Mouse (Mus musculus) thymus, postnatal 4 days (tissue): Measurements from ENCODE around the gene Ttc7.

ENCODE experiments used
- DNase-seq: peaks from one replicate; pipeline ENCODE4 v3.0.0; 2021

The Ttc7 gene

DNA sequence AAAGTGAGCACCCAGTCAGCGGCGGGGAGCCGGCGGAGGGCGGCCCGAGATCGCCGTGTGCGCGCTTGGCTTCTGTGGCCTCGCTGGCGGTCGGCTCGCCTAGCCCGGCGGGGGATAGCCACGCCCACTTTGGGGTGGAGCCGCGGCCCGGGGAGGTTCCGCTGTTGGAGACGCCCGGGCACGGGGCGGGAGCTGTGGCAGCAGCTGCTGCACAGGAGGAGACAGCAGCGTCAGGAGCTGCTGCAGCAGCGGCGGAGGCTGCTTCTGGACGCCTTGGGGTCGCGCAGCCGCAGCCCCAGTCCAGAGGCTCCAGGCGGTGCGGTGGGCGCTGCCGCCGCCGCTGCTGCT lies at the start of gene Ttc7:
Ttc7 (plus strand) TSS at position 181 of the 348 bp plus-strand sequence.
- DNase-seq: peak; percentile 100

DNA sequence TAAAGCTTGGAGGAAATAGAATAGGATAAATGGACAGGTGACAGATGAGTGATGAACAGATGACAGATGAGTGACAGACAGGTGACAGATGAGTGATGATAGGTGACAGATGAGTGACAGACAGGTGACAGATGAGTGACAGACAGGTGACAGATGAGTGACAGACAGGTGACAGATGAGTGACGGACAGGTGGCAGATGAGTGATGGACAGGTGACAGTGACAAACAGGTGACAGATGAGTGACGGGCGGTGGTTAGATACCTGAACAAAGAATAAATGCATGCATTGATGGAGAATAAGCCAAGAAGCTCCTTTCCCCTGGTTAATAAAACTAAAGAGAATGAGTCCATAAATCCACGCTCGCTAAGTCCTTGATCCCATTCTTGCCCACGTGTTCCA lies 47.7 kb upstream of the Ttc7 start:
- DNase-seq: no peak

- DNase-seq: no peak
Measured at GRCm38 (mm10) chr17:87236725-87237650, 45.7 kb upstream of the Ttc7 start.

DNA sequence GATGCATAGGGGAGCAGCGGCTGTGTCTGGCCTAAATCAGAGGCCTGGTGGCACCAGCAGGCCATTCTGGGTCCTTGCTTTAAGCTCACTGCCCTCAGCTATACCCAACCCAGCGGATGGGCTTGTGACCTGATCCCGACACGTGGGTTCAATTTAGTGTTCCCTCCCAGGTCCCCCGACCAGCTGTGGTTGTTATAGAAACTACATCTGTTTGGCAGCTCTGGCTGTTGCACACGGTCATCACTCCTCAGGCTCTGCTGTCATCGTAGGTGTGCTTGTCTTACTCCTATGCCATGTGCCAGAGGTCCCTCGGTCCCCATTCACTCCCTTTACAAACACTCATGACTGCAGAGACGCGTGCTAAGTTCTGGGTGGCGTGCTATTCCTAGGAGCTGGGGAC lies 44.9 kb upstream of the Ttc7 start:
- DNase-seq: no peak

DNA sequence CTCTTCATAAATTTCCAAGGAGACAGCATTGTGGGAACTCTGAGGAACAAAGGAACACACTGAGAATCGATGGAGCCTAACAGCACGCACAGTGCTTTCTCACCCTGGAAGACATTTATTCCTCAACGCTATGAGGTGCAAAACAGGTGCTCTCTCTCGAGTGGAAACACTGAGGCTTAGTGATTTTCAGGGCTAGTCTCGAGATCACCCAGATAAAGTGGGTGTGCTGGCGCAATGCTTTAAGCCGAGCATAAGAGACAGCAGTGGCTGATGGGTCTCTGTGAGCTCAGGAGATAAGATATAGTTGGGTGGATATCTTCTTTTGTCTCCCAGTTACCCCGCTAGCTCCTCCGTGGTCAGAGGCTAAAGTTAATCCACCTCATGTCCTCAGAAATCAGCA lies 36.6 kb upstream of the Ttc7 start:
- no peak for DNase-seq

DNA sequence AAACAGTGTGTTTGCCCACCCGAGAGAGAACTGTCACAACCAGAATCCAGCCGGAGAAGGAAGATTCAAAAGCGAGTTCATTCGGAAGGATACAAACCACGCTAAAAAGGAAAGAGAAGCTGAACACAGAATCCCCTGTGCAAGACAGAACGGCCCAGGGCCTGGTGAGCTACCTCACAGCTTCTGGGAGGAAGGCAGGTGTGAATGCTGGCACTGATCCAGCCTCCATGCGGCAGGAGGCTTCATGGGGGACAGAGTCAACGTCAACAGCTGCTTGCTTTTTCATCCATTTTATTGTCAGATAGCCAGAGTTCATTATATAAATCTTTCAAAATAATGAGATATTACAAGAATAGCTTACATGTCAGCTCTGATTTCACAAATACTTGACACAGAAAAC lies 28.3 kb upstream of the Ttc7 start:
- no peak for DNase-seq

GRCm38 (mm10) chr17:87255672-87256071 lies 27.0 kb upstream of the Ttc7 start:
- DNase-seq: no peak

GRCm38 (mm10) chr17:87263401-87263800 lies 19.3 kb upstream of the Ttc7 start:
- no peak for DNase-seq

DNA sequence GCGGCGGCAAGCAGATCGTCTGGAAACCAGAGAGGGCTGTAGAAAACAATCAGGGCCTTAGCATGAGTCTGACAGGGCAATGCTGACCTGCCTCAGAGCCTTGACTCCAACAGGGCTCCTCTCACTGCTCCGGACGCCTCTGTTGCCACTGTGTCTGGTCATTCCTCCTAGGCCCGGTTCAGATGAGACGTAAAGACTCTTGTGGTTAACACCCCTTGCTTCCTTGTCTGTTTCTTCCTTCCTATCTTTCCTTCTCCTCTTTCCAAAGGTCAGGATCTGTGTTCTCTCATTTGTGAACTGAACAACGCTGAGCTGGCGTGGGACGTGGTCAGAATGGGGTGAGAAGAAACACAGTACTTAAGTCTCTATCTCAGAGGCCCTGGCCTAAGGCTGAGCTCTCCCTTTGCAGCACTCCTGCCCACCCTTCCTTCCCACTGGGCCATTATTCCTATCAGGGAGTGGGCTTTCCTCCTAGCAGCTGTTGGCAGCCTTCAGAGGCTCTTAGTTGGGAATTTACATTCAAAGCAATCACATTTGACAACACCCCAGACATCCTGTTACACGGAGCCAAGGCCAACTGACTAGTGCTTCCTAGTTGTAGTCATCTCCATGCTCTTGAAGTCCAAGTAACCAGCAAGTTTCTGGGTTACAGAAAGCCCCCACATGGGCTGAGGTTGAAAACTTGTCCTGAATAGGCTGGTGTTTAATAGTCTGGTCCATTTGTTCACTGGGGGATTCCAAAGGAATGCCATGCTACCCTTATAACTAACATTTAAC lies 18.4 kb upstream of the Ttc7 start:
- DNase-seq: no peak

DNA sequence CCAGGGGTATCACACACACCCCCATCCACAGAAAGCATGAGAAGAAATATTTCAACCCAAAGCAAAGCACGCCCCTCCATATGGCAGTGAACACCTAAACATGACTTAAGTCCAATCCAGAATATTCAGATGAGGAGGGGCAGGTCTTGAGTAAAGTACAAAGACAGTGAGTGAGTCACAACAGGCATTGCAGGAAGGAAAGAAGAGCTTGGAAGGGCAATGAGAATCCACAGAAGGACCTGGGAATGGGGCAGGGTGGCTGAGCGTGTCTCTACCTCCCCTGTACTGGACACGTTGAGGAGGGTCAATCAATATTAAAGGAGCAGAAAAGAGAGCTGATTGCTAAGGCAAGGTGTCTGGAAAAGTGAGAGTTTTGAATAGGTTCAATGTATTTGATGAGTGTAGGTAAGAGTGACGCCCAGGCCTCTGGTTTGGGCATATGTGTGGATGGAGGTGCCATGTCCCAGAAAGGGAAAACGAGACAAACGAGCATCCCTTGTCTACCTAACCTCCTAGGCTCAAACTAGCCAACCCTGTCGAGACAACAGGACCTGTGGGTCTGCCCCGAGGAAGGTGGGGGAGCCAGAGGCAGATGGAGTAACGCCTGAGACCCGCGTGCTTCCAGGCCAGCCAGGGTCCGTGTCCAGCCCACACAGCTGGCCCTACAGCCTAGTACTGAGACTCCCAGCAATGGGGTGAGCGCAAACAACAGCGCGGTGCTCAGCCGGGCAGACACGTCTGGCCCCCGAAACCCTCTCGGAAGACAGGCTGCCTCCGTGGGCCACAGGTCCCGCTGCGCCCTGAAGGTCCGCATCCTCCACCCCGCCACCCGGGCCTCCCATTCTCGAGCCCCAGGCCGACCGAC lies 17.5 kb upstream of the Ttc7 start:
- DNase-seq: no peak

DNA sequence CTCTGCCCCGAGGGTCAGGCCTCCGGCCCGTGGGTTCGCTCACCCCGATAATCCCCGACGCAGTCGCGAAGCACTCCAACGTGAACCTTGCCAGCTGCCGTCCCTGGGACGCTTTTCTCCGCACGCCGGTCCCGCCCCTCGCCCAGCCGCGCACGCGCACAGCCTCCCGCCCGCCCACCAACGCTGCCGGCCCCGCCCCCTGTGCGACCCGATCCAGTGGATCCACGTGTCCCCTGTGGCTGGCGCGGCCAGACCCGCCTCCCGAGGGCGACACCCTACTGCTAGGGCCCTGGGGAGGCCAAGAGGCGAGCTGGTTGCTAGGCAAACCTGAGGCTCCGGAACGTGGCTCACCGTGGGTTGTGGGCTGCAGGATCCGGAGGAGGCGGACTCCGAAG lies 16.9 kb upstream of the Ttc7 start, which contains the start of gene Mcfd2:
Mcfd2 (minus strand) TSS at position 144 of the 395 bp plus-strand sequence.
- peak; percentile 98 for DNase-seq

- no peak for DNase-seq
Measured at GRCm38 (mm10) chr17:87269454-87269853, 13.2 kb upstream of the Ttc7 start.

- DNase-seq: no peak
Measured at GRCm38 (mm10) chr17:87275363-87276341, 7.0 kb upstream of the Ttc7 start.

DNA sequence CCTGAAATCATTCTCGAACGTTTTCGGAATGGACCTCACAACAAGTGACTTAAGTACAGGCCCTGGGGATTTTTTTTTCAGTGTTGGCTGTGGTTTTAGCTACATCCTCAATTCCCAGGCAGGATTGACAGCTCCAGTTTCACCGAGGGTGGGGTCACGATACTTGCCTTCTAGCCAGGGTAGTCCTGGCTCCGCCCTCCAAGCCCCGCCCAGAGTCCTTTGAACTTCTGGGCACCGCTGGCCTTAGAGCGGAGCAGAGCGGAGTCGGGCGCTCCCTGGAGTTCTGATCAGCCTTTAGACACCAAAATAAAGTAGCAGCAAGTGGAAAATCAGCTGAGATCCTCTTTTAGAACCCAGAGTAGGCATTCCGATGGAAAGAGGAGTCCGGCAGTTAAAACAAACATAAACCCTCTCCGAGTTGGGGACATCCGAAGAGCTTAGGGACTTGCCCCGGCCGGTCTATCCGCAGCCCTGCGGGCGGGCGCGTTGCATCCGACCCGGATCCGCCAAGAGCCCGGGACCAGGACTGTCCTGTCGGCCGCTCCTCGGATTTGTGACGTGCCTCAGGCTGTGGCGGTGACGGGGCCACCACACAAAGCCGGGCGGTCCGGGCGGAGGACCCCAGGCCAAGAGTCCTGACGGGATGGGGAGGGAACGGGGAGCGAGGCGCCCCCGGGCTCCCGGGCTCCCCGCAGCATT lies 530 bp upstream of the Ttc7 start:
- peak; percentile 90 for DNase-seq

GRCm38 (mm10) chr17:87283055-87283754 lies 519 bp downstream of the Ttc7 start:
- DNase-seq: peak; percentile 82

DNA sequence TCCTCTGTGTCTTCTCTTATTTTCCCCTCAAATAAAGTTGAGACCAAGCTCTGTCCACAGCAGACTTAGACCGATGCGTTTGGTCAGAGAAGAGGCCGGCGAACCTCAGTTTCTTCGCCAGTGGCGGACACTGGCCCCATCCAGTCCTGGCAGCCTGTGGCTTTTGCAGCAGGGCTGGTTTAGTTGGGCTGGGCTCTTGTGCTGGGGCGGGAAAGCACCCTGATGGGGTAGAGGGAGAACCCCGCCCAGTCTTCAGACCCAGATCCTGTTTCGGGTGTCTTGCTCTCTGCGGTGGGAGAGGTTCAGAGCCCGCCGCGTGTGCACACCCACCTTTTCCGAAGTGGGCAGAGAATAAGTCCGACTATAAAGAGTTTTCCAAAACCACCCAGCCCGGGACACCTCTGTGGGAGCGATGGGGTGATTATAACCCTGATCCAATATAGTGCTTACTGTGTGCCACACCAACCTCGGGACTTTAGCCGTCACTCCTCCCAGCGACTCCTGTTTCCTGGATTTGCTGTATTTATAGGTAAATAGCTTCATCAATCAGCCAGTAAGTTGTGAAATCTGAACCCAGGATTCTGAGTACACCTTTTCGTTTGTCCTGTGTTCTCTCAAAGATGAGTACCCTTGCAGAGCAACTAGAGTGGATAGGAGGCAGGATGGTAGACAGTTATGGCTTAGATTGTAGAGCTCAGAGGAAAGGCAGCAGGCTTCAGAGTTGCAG lies 1.2 kb downstream of the Ttc7 start:
- peak; percentile 61 for DNase-seq

- no peak for DNase-seq
Measured at GRCm38 (mm10) chr17:87284482-87285040, 1.9 kb downstream of the Ttc7 start.

GRCm38 (mm10) chr17:87285731-87286465 lies 3.2 kb downstream of the Ttc7 start:
- DNase-seq: no peak
